Mouse (Mus musculus) heart, embryonic 12.5 days (tissue): ENCODE data around the gene Ppp2r3a. TPM values are rescaled to one million over a fixed set of nuclear protein-coding genes. Genes with fewer than 3 reads are reported as not detected.

Experiments
- ATAC-seq: fragments of 200-750 bp; cut with Nextera tagmentation; 2 replicates; pipeline ENCODE4 v1.8.0; 2017; ENCODE audit warnings: moderate TSS enrichment, moderate library complexity; ENCODE audit not compliant: insufficient number of reproducible peaks, low FRiP score
- H3K27ac ChIP-seq: fragments of 300-500 bp; sonication (generic); 2 replicates; pipeline ENCODE4 v1.5.1; 2016; ENCODE audit warnings: mild to moderate bottlenecking, moderate library complexity; ENCODE audit not compliant: poor library complexity, severe bottlenecking
- H3K27me3 ChIP-seq: fragments of 300-500 bp; sonication (generic); replicated peaks from 2 replicates; pipeline ENCODE4 v1.6.1; 2016; ENCODE audit warnings: mild to moderate bottlenecking, moderate library complexity
- H3K36me3 ChIP-seq: fragments of 300-500 bp; sonication (generic); 2 replicates; pipeline ENCODE4 v1.6.1; 2016; ENCODE audit warnings: mild to moderate bottlenecking, moderate library complexity
- H3K4me1 ChIP-seq: fragments of 300-500 bp; sonication (generic); replicated peaks from 2 replicates; pipeline ENCODE4 v1.6.1; 2016; ENCODE audit warnings: mild to moderate bottlenecking
- H3K4me2 ChIP-seq: fragments of 300-500 bp; sonication (generic); 2 replicates; pipeline ENCODE4 v1.6.1; 2016; ENCODE audit warnings: mild to moderate bottlenecking, moderate library complexity
- H3K4me3 ChIP-seq: fragments of 300-500 bp; sonication (generic); 2 replicates; pipeline ENCODE4 v1.5.1; 2016; ENCODE audit warnings: mild to moderate bottlenecking
- H3K9ac ChIP-seq: fragments of 300-500 bp; sonication (generic); 2 replicates; pipeline ENCODE4 v1.6.1; 2016; ENCODE audit warnings: mild to moderate bottlenecking, moderate library complexity
- H3K9me3 ChIP-seq: fragments of 300-500 bp; sonication (generic); replicated peaks from 2 replicates; pipeline ENCODE4 v1.6.1; 2016; ENCODE audit warnings: mild to moderate bottlenecking, moderate library complexity
- WGBS: fragments of 180-500 bp; shearing (Covaris S2); methylation state at CpG from one replicate; pipeline ENCODE4 v1.1.7; 2016; 5-methylcytosine and 5-hydroxymethylcytosine counted together
- polyA plus RNA-seq: library from polyadenylated mRNA; unstranded; fragments of >200 nt; fragmentation: Nextera tagmentation; extraction: Ambion mirVana; gene quantifications from 2 replicates; pipeline ENCODE4 v1.2.1, GENCODE M21; 2016

Ppp2r3a gene
- polyA plus RNA-seq, 1 experiment from 2014 or later = 80.5 TPM

DNA sequence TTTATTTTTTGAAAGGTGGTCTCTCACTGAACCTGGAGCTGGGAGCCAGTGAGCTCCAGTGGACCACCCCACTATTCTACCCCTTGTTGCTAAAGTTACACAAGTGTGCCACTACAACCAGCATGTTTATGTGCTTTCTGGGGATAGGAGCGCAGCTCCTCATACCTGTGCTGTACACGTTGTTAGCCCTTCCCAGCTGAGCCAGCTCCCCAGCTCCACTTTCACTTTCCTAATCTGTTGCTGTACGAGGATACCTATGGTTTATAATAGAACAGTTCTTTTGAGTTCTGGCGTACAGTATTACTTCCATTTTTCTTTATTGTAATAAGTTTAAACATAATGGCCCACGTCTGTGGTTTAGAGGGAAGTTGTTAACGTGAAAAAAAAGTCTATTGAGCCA, 152.2 kb downstream of the Ppp2r3a start:
- Histone ChIP-seq H3K4me2 (no peak overlapping the region), H3K27me3 (no peaks in the 10 kb centered on the region), H3K4me3 (no peak overlapping the region), H3K36me3 (peaks cover 29% of the 10 kb centered on the region), H3K9ac (no peak overlapping the region), H3K9me3 (peaks cover 3% of the 10 kb centered on the region; the same call in 1 of the 2 replicates), H3K27ac (no peak overlapping the region), H3K4me1 (peaks cover 15% of the 10 kb centered on the region)
- WGBS = 78% methylated on average over 6 of the region's 6 CpGs
- no peak for ATAC-seq

DNA sequence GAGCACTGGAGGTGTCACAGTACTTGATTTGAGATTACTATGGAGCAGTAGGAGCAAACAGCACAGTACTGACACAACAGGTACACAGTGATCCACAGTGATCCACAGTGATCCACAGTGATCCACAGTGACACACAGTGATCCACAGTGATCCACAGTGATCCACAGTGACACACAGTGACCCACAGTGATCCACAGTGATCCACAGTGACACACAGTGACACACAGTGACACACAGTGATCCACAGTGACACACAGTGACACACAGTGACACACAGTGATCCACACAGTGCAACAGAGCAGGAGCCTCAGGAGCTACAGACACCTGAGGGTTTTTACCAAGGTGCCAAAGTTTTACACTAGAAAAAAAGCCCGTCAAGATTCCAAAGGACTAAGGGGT, 154.1 kb downstream of the Ppp2r3a start:
- Histone ChIP-seq H3K4me3 (no peak overlapping the region), H3K4me2 (no peak overlapping the region), H3K27me3 (no peaks in the 10 kb centered on the region), H3K9me3 (peaks cover 3% of the 10 kb centered on the region; the same call in 1 of the 2 replicates), H3K36me3 (peaks cover 27% of the 10 kb centered on the region), H3K9ac (no peak overlapping the region), H3K27ac (no peak overlapping the region), H3K4me1 (peaks cover 15% of the 10 kb centered on the region)
- ATAC-seq = no peak
- 65% methylated on average over 1 of the region's 1 CpGs for WGBS

DNA sequence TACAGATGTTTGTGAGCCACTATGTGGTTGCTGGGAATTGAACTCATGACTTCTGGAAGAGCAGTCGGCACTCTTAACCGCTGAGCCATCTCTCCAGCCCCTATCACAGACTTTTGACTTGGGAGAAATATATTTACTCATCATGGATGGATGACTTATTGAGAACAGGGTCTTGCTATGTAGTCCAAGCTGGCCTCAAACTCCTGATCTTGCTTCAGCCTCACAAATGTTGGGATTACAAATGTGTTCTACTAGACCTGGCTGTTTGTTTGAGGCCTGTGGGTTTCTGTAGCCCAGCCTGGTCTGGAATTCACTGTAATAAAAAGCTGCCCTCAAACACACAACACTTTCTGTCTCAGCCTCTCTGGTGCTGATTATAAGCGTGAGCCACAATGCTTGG, 155.1 kb downstream of the Ppp2r3a start:
- ATAC-seq = no peak
- WGBS = 94% methylated on average over 3 of the region's 3 CpGs

DNA sequence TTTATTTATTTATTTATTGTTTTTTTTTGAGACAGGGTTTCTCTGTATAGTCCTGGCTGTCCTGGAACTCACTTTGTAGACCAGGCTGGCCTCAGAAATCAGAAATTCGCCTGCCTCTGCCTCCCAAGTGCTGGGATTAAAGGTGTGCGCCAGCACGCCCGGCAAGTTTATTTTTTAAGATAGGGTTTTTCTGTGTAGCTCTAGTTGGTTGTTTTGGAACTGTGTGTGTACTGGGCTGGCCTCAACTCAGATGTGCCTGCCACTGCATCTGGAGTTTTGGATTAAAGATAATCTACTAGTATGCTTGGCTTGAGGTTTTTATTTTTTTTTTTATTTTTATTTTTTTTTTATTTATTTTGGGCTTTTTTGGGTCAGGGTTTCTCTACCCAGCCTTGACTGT, 156.2 kb downstream of the Ppp2r3a start:
- no peak overlapping the region for H3K9ac ChIP-seq
- H3K4me1 ChIP-seq = peaks cover 15% of the 10 kb centered on the region
- peaks cover 3% of the 10 kb centered on the region; the same call in 1 of the 2 replicates for H3K9me3 ChIP-seq
- H3K4me3 ChIP-seq = no peak overlapping the region
- H3K36me3 ChIP-seq = peaks cover 10% of the 10 kb centered on the region
- WGBS = 92% methylated on average over 4 of the region's 4 CpGs
- H3K27ac ChIP-seq = no peak overlapping the region
- H3K4me2 ChIP-seq = no peak overlapping the region
- no peak for ATAC-seq
- H3K27me3 ChIP-seq = no peaks in the 10 kb centered on the region

More for the DNA sequence above, 155.1 kb downstream of the Ppp2r3a start:
- Histone ChIP-seq H3K4me1 (peaks cover 15% of the 10 kb centered on the region), H3K9ac (no peak overlapping the region), H3K27me3 (no peaks in the 10 kb centered on the region), H3K36me3 (peaks cover 20% of the 10 kb centered on the region), H3K9me3 (peaks cover 3% of the 10 kb centered on the region; the same call in 1 of the 2 replicates), H3K4me2 (no peak overlapping the region), H3K27ac (no peak overlapping the region), H3K4me3 (no peak overlapping the region)

DNA sequence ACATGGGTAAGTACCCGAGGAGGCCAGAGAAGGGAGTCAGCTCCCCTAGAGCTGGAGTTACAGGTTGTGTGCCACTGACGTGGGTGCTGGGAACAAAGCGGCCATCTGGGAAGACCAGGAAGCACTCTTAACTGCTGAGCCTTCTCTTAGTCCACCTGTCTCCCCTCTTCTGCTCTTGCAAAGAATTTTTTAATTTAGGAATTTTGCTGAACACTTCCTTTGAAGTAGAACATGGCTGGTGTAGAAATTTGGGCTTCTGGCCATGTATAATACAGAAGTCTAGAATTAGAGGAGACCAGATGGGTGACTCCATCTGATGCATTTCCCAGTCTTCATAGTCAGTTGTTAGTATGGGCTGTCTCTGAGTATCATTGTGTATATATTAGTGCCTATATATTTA, 167.9 kb downstream of the Ppp2r3a start:
- Histone ChIP-seq H3K27me3 (no peaks in the 10 kb centered on the region), H3K27ac (no peak overlapping the region), H3K4me2 (no peak overlapping the region), H3K9me3 (no peaks in the 10 kb centered on the region), H3K9ac (no peak overlapping the region), H3K36me3 (no peaks in the 10 kb centered on the region), H3K4me3 (no peak overlapping the region), H3K4me1 (peaks cover 13% of the 10 kb centered on the region)
- ATAC-seq = no peak
- WGBS = 93% methylated on average over 3 of the region's 3 CpGs

DNA sequence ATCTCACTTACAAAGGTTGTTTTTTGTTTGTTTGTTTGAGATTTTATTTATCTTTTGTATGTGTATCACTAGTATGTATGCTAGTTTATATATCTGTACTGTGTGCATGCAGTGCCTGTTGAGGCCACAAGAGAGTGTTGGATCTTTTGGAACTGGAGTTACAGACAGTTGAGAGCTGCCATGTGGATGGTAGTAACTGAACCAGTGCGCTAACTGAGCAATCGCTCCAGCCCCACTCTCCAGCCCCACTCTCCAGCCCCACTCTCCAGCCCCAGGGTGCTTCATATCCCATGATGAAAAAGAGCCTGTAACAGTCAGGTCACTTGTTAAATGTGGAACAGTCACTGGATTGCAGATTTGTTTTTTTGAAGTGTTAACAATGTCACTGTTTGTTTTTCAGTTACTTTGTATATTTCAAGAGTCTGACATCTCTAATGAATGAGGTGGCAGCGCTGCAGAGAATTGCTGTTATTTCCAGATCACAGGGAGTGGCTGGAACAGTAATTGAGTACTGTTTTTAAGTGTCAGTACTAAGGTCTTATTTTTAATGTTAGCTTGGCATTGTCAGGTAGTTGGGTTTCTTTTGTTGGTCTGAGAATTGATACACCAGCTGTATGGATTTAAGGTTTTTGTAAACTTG, 171.4 kb downstream of the Ppp2r3a start:
- Histone ChIP-seq H3K27ac (no peak overlapping the region), H3K9me3 (no peaks in the 10 kb centered on the region), H3K4me3 (no peak overlapping the region), H3K27me3 (no peaks in the 10 kb centered on the region), H3K4me2 (no peak overlapping the region), H3K36me3 (no peaks in the 10 kb centered on the region), H3K9ac (no peak overlapping the region), H3K4me1 (peaks cover 29% of the 10 kb centered on the region)
- WGBS = 77% methylated on average over 3 of the region's 3 CpGs
- ATAC-seq = no peak

DNA sequence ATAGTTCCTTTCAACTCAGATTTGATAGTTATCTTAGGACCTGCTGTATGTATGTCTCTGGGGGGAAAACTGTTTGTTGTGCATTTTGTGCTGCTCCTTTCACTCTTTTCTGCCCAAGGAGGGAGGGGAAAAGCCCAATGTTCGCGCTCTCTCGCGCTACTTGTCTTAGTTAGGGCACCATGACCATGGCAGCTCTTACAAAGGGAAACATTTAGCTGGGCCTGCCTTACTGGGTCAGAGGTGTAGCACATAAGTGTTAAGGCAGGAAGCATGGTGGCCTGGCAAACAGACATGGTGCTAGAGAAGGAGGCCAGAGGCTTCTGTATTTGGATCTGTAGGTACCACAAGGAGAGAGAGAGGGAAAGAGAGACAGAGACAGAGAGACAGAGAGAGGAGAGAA, 173.0 kb downstream of the Ppp2r3a start:
- 72% methylated on average over 4 of the region's 4 CpGs for WGBS
- Histone ChIP-seq H3K9ac (no peak overlapping the region), H3K4me1 (peaks cover 29% of the 10 kb centered on the region), H3K9me3 (no peaks in the 10 kb centered on the region), H3K4me2 (peak overlapping the region; percentile 67), H3K27ac (peak overlapping the region; percentile 12; the same call in 1 of the 2 replicates), H3K36me3 (no peaks in the 10 kb centered on the region), H3K27me3 (no peaks in the 10 kb centered on the region), H3K4me3 (peak overlapping the region; percentile 31)
- no peak for ATAC-seq

DNA sequence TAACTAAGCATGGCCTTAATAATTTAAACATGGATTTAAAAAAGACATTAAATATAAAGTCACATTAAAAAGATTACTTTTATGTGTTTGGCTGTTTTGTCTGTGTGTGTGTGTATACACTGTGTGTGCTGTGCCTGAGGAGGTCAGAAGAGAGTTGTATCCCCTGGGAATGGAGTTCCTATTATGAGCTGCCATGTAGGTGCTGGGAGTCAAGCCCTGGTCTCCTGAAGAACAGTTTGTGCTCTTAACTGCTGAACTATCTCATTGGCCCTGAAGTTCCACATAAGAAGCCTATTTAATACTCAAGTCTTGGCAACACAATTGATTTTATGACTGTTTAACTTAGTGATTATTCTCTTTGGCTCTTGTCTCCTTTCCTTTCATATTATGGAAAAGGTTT, 174.1 kb downstream of the Ppp2r3a start:
- H3K36me3 ChIP-seq = no peaks in the 10 kb centered on the region
- ATAC-seq = no peak
- no peaks in the 10 kb centered on the region for H3K9me3 ChIP-seq
- peaks cover 29% of the 10 kb centered on the region for H3K4me1 ChIP-seq
- H3K4me3 ChIP-seq = peak overlapping the region; percentile 89
- H3K9ac ChIP-seq = peak overlapping the region; percentile 95; the same call in 1 of the 2 replicates
- H3K27me3 ChIP-seq = no peaks in the 10 kb centered on the region
- no peak overlapping the region for H3K27ac ChIP-seq
- H3K4me2 ChIP-seq = peak overlapping the region; percentile 93

DNA sequence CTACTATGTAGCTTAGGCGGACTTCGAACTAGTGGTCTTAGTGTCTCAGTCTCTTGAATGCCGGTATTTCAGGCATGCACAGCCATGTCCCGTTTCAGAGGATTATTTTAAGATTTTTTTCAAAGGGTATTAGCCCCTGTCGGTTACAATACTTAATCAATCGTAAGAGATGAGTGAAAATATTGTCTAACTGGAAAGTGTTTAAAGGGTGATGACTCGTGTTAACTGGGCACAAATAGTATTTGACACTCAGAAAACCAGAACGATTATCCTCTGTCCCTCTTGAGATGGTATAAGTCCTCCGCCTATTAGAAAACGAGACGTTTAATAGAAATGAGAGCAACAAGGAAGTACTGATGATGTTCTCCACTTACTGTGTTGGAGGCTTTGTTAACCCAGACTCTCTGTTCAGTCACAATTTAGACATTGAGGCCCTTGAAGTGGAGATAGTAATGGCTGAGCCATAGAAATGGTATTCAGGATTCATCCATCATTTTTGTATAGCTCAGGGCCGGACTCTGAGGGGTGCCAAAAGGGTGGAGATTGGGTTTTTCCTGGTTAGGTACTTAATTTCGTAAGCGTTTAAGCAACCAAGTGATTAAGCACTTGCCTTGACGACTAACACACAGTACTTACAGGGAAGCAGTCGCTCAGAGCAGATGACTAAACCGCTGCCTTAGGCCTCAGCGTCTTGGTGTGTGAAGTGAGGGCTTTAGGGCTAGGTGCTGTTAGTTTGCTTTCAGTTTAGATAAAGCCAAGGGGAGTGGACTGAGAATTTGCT, 175.3 kb downstream of the Ppp2r3a start:
- Histone ChIP-seq H3K9ac (peak overlapping the region; percentile 95), H3K27ac (no peak overlapping the region), H3K4me2 (peak overlapping the region; percentile 93), H3K27me3 (no peaks in the 10 kb centered on the region), H3K4me3 (peak overlapping the region; percentile 89), H3K9me3 (no peaks in the 10 kb centered on the region), H3K36me3 (no peaks in the 10 kb centered on the region), H3K4me1 (peaks cover 29% of the 10 kb centered on the region)
- ATAC-seq = no peak
- 1% methylated on average over 18 of the region's 18 CpGs for WGBS

DNA sequence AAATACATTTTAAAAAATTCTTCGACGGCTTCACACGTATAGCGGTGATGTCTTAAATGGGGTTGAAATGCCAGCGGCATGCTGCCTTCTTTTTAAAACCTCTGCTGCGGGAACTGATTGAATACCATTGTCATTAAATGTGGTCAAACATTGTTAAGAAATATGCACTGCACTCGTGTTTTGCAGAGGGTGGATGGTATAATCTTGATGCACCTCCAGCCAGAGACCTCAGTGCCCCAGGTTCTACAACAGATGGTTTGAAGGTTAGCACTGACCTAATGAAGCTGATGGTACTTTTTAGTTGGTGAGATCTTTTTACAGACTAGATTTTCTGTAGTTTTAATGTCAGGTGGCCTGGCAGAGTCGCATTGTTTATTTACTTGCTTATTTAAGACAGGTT, 175.9 kb downstream of the Ppp2r3a start:
- WGBS = under 1% methylated on average over 8 of the region's 8 CpGs
- Histone ChIP-seq H3K4me2 (peak overlapping the region; percentile 93), H3K27me3 (no peaks in the 10 kb centered on the region), H3K9me3 (no peaks in the 10 kb centered on the region), H3K36me3 (no peaks in the 10 kb centered on the region), H3K27ac (0 out of 2 replicates have a peak overlapping the region, but pooled peaks have one; percentile 98), H3K4me3 (peak overlapping the region; percentile 89), H3K4me1 (peaks cover 29% of the 10 kb centered on the region), H3K9ac (peak overlapping the region; percentile 95)
- ATAC-seq = no peak

DNA sequence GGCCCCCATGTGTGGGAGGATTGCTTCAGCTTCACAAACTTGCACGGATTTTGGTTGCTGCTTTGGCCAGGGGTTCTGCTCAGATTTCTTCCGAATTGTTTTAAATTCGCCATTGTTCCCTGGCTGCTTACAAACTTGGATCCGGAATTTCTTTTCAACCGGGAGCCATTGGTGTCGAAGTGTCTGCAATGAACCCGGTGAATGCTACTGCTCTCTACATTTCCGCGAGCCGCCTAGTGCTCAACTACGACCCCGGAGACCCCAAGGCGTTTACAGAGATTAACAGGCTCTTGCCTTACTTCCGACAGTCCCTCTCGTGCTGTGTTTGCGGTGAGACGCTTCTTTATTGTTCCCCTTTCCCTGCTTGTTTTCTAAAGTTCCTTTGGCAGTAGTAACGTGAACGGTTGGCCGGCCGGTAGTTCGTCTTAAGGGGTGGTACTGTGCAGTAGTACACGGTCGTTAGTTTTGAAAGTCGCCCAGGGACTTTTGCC, 176.5 kb downstream of the Ppp2r3a start:
- H3K27ac ChIP-seq = peak overlapping the region; percentile 98
- under 1% methylated on average over 25 of the region's 25 CpGs for WGBS
- H3K9me3 ChIP-seq = no peaks in the 10 kb centered on the region

More for the DNA sequence above, 176.5 kb downstream of the Ppp2r3a start:
- H3K9ac ChIP-seq = peak overlapping the region; percentile 95
- ATAC-seq = no peak
- H3K4me2 ChIP-seq = peak overlapping the region; percentile 93
- no peaks in the 10 kb centered on the region for H3K36me3 ChIP-seq
- H3K4me3 ChIP-seq = peak overlapping the region; percentile 89
- H3K4me1 ChIP-seq = peaks cover 27% of the 10 kb centered on the region
- no peaks in the 10 kb centered on the region for H3K27me3 ChIP-seq
